Mouse (Mus musculus) Muller cell, postnatal 12 days (primary cell): Measurements from ENCODE around the gene Gpr137c.
A peak's percentile ranks its signal among the peaks of the same experiment; 100 is the strongest.

Source experiments
- DNase-seq: peaks from one replicate; pipeline ENCODE4 v3.0.0-alpha.2; 2015; ENCODE audit errors: inconsistent ontology term

The Gpr137c gene

GRCm38 (mm10) chr14:45291608-45292007 is 72.1 kb downstream of the Gpr137c start:
- no peak for DNase-seq

GRCm38 (mm10) chr14:45303939-45304338 is 84.4 kb downstream of the Gpr137c start:
- no peak for DNase-seq

GRCm38 (mm10) chr14:45304389-45304788 is 84.9 kb downstream of the Gpr137c start:
- DNase-seq: no peak

GRCm38 (mm10) chr14:45305852-45306251 is 86.3 kb downstream of the Gpr137c start:
- no peak for DNase-seq

GRCm38 (mm10) chr14:45307630-45308328 is 88.3 kb downstream of the Gpr137c start:
- DNase-seq: no peak

GRCm38 (mm10) chr14:45309646-45310045 is 90.1 kb downstream of the Gpr137c start:
- no peak for DNase-seq

GRCm38 (mm10) chr14:45310101-45310500 is 90.6 kb downstream of the Gpr137c start:
- DNase-seq: no peak

GRCm38 (mm10) chr14:45316927-45317326 is 97.4 kb downstream of the Gpr137c start:
- DNase-seq: no peak

- DNase-seq: no peak
Measured at GRCm38 (mm10) chr14:45317921-45318411, 98.4 kb downstream of the Gpr137c start.

- DNase-seq: peak; percentile 89
Measured at GRCm38 (mm10) chr14:45318426-45319236, 99.1 kb downstream of the Gpr137c start, which contains the start of gene Ero1l. TSS of gene Ero1l (minus strand) at chr14:45318771.

GRCm38 (mm10) chr14:45319237-45319610 is 99.7 kb downstream of the Gpr137c start:
- DNase-seq: no peak

- DNase-seq: no peak
Measured at GRCm38 (mm10) chr14:45320111-45320510, 100.6 kb downstream of the Gpr137c start.

- DNase-seq: no peak
Measured at GRCm38 (mm10) chr14:45321067-45321466, 101.5 kb downstream of the Gpr137c start.

- DNase-seq: no peak
Measured at GRCm38 (mm10) chr14:45321622-45322021, 102.1 kb downstream of the Gpr137c start.

- DNase-seq: no peak
Measured at GRCm38 (mm10) chr14:45322450-45322849, 102.9 kb downstream of the Gpr137c start.

GRCm38 (mm10) chr14:45323320-45323719 is 103.8 kb downstream of the Gpr137c start:
- DNase-seq: no peak

GRCm38 (mm10) chr14:45325471-45325870 is 106.0 kb downstream of the Gpr137c start:
- DNase-seq: peak; percentile 90

- DNase-seq: no peak
Measured at GRCm38 (mm10) chr14:45328072-45328713, 108.7 kb downstream of the Gpr137c start.

GRCm38 (mm10) chr14:45329018-45329588 is 109.6 kb downstream of the Gpr137c start:
- no peak for DNase-seq

- DNase-seq: peak; percentile 97
Measured at GRCm38 (mm10) chr14:45329589-45330181, 110.2 kb downstream of the Gpr137c start, which contains the start of gene Psmc6. TSS of gene Psmc6 (plus strand) at chr14:45329788.
